Mouse (Mus musculus) limb, embryonic 14.5 days (tissue): ENCODE data around the gene Slc5a3. TPM values are rescaled to one million over a fixed set of nuclear protein-coding genes. Genes with fewer than 3 reads are reported as not detected.
A peak's percentile ranks its signal among the peaks of the same experiment; 100 is the strongest.

Experiments
- ATAC-seq: fragments of 200-750 bp; cut with Nextera tagmentation; 2 replicates; pipeline ENCODE4 v1.8.0; 2017; ENCODE audit warnings: low read depth, moderate number of reproducible peaks, moderate TSS enrichment; ENCODE audit not compliant: low FRiP score
- DNase-seq: peaks from one replicate; pipeline ENCODE4 v3.0.0-alpha.2; 2015; ENCODE audit warnings: low spot score
- H3K27ac ChIP-seq: fragments of 300-500 bp; sonication (generic); replicated peaks from 2 replicates; pipeline ENCODE4 v1.5.1; 2014; ENCODE audit warnings: low read depth, mild to moderate bottlenecking, low read length, moderate library complexity, mixed read lengths
- H3K27me3 ChIP-seq: fragments of 300-500 bp; sonication (generic); 2 replicates; pipeline ENCODE4 v1.6.1; 2014; ENCODE audit warnings: low read length, mixed read lengths; ENCODE audit not compliant: control insufficient read depth, insufficient read depth
- H3K36me3 ChIP-seq: fragments of 300-500 bp; sonication (generic); 2 replicates; pipeline ENCODE4 v1.6.1; 2014; ENCODE audit warnings: mild to moderate bottlenecking, low read length, moderate library complexity, mixed read lengths; ENCODE audit not compliant: control insufficient read depth, insufficient read depth
- H3K4me1 ChIP-seq: fragments of 300-500 bp; sonication (generic); 2 replicates; pipeline ENCODE4 v1.6.1; 2014; ENCODE audit warnings: antibody characterized with exemption, low read length, mixed read lengths; ENCODE audit not compliant: control insufficient read depth, insufficient read depth
- H3K4me2 ChIP-seq: fragments of 300-500 bp; sonication (generic); replicated peaks from 2 replicates; pipeline ENCODE4 v1.6.1; 2014; ENCODE audit warnings: low read depth, mild to moderate bottlenecking, low read length, moderate library complexity; ENCODE audit not compliant: severe bottlenecking
- H3K4me3 ChIP-seq: fragments of 300-500 bp; sonication (generic); replicated peaks from 2 replicates; pipeline ENCODE4 v1.5.1; 2014; ENCODE audit warnings: low read length
- H3K9ac ChIP-seq: fragments of 300-500 bp; sonication (generic); 2 replicates; pipeline ENCODE4 v1.6.1; 2014; ENCODE audit warnings: mild to moderate bottlenecking, low read depth, low read length, moderate library complexity; ENCODE audit not compliant: severe bottlenecking
- H3K9me3 ChIP-seq: fragments of 300-500 bp; sonication (generic); 2 replicates; pipeline ENCODE4 v1.6.1; 2016; ENCODE audit warnings: low read length; ENCODE audit not compliant: control insufficient read depth
- POLR2A ChIP-seq: fragments of 200-500 bp; IDR thresholded peaks from 2 replicates; pipeline ENCODE4 v1.8.0; 2012; ENCODE audit warnings: inconsistent platforms, mild to moderate bottlenecking, moderate library complexity, borderline replicate concordance; ENCODE audit not compliant: insufficient read depth, insufficient read length; ENCODE audit errors: extremely low read depth
- WGBS: fragments of 180-500 bp; shearing (Covaris S2); extraction: QIAGEN DNeasy Blood & Tissue Kit; methylation state at CpG from one replicate; pipeline ENCODE4 v1.1.7; 2014; 5-methylcytosine and 5-hydroxymethylcytosine counted together
- polyA plus RNA-seq, 2 experiments: library from polyadenylated mRNA; depleted of rRNA in 1 of 2; stranded (reverse) in 1 of 2; unstranded in 1 of 2; fragments of >200 nt; fragmentation: Nextera tagmentation in 1 of 2; extraction: Ambion mirVana in 1 of 2; gene quantifications; 2 replicates each; pipeline versions ENCODE4 v1.2.1 to v1.2.3; 2012 to 2014

The Slc5a3 gene
- polyA plus RNA-seq, 2 experiments, result 3.5 to 9.3 TPM

DNA sequence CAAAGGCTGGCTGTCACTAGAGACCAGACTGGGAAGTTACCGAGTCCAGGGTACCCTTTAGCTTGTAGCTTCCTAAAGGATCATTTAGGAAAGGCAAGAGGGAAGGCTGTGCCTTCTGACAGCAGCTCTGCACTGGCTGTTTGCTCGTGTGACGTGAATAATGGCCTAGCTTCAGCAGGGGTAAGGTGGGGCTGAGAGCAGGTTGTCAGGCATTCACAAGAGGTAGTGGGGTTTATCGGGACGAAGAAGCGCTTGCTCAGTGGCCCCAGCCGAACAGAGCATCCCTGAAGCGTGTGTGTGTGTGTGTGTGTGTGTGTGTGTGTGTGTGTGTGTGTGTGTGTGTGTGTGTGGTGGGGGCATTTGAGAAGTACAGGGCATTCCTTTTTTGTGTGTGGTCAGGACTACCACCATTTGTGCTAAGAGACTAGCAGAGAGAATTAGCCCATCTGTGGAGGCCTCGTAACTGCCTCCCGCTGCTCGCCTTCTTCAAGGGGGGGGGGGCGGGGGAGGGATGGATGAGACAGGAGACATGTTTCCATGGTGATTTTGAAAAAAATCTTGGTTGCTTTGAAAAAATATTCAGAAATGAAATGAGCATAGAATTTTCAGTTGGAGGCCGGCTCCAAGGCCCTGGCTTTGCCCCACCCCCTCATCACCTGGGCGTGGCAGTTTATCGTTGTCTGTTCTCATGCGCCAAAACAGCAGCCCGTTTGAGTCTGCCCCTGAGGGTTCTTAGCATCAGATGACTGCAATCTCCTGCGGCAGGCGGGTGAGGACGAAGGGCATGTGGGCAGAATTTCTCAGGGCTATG is 57.7 kb downstream of the Slc5a3 start:
- Histone ChIP-seq H3K4me2 (no peak overlapping the region), H3K9me3 (no peaks in the 10 kb centered on the region), H3K9ac (no peak overlapping the region), H3K4me1 (peaks cover 16% of the 10 kb centered on the region), H3K27me3 (no peaks in the 10 kb centered on the region), H3K36me3 (peaks cover 19% of the 10 kb centered on the region), H3K27ac (no peak overlapping the region), H3K4me3 (no peak overlapping the region)
- 0 out of 2 replicates have a peak, but pooled peaks have one; percentile 41 for ATAC-seq
- DNase-seq, result no peak
- TF ChIP-seq POLR2A, result no peak
- 30% methylated on average over 20 of the region's 20 CpGs for WGBS

DNA sequence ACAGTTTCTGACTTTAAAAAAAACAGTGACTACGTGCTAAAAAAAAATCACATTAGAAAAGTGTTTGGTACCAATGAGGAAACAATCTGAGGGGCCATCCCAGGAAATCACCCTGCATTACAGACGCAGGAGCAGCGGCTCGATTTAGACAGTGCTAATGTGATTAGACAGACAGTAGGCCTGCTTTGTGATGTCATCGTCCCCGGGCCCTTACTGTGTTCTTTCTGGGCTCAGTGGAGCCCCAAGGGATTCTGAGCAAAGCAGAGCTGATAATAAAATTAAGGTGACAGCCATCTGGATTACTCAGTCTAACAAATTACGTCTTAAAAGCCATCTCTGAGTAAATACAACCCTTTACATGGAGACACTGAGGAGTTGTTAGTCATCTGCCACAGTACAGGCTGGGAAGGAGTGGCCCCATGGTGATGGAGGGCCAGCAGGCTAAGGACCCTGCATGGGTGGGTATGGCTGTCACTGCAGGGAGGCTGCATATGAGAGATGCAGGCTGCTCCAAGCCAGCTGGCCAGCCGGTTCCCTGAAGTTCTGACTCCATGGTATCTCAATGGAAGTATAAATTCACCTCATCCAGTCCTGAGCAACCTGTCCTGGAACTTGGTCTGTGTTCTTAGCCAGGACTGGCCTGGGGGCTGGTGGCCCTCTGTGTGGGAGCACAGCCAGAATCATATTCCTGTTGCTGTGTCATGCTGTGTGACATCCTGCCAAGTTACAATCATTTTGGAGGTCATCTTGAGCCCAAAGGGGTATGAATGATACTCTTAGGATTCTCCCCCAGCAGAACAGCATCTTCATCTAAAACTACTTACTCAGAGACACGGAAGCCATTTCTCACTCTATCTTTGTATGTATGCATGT is 59.5 kb downstream of the Slc5a3 start:
- Histone ChIP-seq H3K9ac (no peak overlapping the region), H3K4me2 (no peak overlapping the region), H3K27ac (no peak overlapping the region), H3K9me3 (no peaks in the 10 kb centered on the region), H3K4me3 (no peak overlapping the region), H3K27me3 (no peaks in the 10 kb centered on the region), H3K4me1 (peaks cover 16% of the 10 kb centered on the region), H3K36me3 (peaks cover 10% of the 10 kb centered on the region; the same call in 1 of the 2 replicates)
- no peak for ATAC-seq
- WGBS, result 58% methylated on average over 9 of the region's 9 CpGs
- TF ChIP-seq POLR2A, result no peak
- DNase-seq, result no peak

DNA sequence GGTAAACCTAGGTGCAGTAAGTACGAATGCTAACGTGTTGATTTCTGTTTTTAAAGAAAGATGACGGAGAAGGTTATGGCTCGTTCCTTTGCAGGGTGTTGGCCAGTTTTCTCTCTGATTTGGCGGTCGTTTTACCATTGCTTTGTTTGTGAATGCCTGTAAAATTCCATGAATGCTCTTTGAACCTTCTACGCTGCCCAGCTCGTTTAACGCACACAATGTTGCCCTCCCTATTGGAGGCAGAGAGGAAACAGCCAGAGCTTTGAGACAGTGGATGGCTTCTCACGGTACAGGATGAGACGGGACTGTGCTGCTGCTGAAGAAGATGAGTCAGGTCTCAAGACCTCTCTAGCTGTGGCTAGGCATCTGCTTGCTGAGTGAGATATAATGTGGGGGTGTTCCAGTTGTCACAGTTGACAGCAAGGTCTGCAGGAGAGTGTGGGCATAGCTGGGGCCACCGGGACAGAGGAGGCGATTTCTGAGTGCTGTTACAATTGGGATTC is 60.9 kb downstream of the Slc5a3 start:
- Histone ChIP-seq H3K27ac (no peak overlapping the region), H3K9ac (peak overlapping the region; percentile 31; the same call in 1 of the 2 replicates), H3K4me3 (no peak overlapping the region), H3K36me3 (0 out of 2 replicates have a peak, but pooled peaks cover under 1% of the 10 kb centered on the region), H3K27me3 (no peaks in the 10 kb centered on the region), H3K9me3 (no peaks in the 10 kb centered on the region), H3K4me2 (no peak overlapping the region), H3K4me1 (peaks cover 16% of the 10 kb centered on the region)
- ATAC-seq (no peak), DNase-seq (no peak)
- TF ChIP-seq POLR2A, result no peak
- WGBS, result 49% methylated on average over 13 of the region's 13 CpGs

DNA sequence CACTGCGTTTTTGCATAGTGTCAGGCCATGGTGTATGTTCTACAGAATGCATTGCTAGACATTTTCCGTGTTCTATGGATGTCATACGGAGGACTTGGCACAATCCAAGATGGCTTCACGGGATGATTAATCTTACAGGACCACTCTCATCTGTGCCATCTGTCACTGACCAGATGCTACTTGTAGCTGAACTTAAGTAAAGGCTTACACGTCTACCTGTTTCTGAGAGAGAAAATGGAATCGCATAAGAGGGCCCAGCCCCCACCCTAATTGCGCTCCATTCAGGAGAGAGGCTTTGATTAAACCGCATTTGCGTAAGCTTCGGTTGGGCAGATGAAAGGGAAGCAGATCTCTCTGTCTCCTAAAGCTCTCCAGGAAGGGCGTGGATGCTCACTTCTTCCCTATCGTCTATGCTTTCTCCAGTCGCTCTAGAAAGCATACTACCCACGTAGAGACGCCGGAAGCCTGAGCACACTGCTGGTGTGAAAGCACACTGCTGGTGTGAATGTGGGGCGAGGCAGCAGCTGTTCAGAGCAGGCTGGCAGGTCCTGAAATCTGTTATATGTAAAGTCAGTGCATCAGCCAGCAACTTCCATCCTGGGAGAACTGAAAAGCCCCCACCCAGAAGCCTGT is 62.9 kb downstream of the Slc5a3 start:
- H3K9me3 ChIP-seq, result peaks cover 6% of the 10 kb centered on the region
- no peak overlapping the region for H3K27ac ChIP-seq
- no peak overlapping the region for H3K4me3 ChIP-seq
- no peaks in the 10 kb centered on the region for H3K27me3 ChIP-seq
- ATAC-seq (no peak), DNase-seq (no peak)
- 71% methylated on average over 17 of the region's 17 CpGs for WGBS
- TF ChIP-seq POLR2A, result no peak
- H3K9ac ChIP-seq, result no peak overlapping the region
- H3K4me2 ChIP-seq, result no peak overlapping the region
- H3K36me3 ChIP-seq, result no peaks in the 10 kb centered on the region
- H3K4me1 ChIP-seq, result peaks cover 8% of the 10 kb centered on the region

DNA sequence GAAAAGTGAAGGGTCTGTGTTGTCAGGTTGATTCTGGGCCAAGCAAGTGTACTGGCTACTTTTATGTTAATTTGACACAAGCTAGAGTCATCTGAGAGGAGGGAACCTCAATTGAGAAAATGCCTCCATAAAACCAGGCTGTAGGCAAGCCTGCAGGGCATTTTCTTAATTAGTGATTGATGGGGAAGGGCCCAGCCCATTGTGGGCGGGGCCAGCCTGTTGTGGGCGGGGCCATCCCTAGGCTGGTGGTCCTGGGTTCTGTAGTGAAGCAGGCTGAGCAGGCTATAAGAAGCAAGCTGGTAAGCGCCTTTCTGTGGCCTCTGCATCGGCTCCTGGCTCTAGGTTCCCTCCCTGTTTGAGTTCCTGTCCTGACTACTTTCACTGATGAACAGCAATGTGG is 69.1 kb downstream of the Slc5a3 start:
- Histone ChIP-seq H3K9me3 (peaks cover 6% of the 10 kb centered on the region), H3K9ac (no peak overlapping the region), H3K4me2 (no peak overlapping the region), H3K27me3 (no peaks in the 10 kb centered on the region), H3K4me3 (no peak overlapping the region), H3K36me3 (no peaks in the 10 kb centered on the region), H3K4me1 (no peaks in the 10 kb centered on the region), H3K27ac (no peak overlapping the region)
- DNase-seq (no peak), ATAC-seq (no peak)
- TF ChIP-seq POLR2A, result no peak
- WGBS, result 53% methylated on average over 4 of the region's 4 CpGs
